Mouse (Mus musculus) forebrain, postnatal 0 days (tissue): ENCODE results near the gene Hnrnpd. TPM values are rescaled to one million over a fixed set of nuclear protein-coding genes. Genes with fewer than 3 reads are reported as not detected.

Experiments used
- ATAC-seq: fragments of 200-750 bp; cut with Nextera tagmentation; 2 replicates; pipeline ENCODE4 v1.8.0; 2017; ENCODE audit warnings: mild to moderate bottlenecking, moderate library complexity
- DNase-seq: peaks from one replicate; pipeline ENCODE4 v3.0.0-alpha.2; 2015
- H3K27ac ChIP-seq: fragments of 300-500 bp; sonication (generic); 2 replicates; pipeline ENCODE4 v1.5.1; 2014; ENCODE audit warnings: low read depth, mild to moderate bottlenecking, antibody characterized with exemption, low read length, moderate library complexity, mixed read lengths
- H3K27me3 ChIP-seq: fragments of 300-500 bp; sonication (generic); 2 replicates; pipeline ENCODE4 v1.6.1; 2014; ENCODE audit warnings: mild to moderate bottlenecking, low read length, mixed read lengths; ENCODE audit not compliant: insufficient read depth
- H3K36me3 ChIP-seq: fragments of 300-500 bp; sonication (generic); 2 replicates; pipeline ENCODE4 v1.6.1; 2014; ENCODE audit warnings: mild to moderate bottlenecking, moderate library complexity; ENCODE audit not compliant: insufficient read depth
- H3K4me1 ChIP-seq: fragments of 300-500 bp; sonication (generic); 2 replicates; pipeline ENCODE4 v1.6.1; 2014; ENCODE audit warnings: antibody characterized with exemption; ENCODE audit not compliant: insufficient read depth
- H3K4me2 ChIP-seq: fragments of 300-500 bp; sonication (generic); 2 replicates; pipeline ENCODE4 v1.6.1; 2014; ENCODE audit warnings: low read depth, mild to moderate bottlenecking, moderate library complexity
- H3K4me3 ChIP-seq: fragments of 300-500 bp; sonication (generic); 2 replicates; pipeline ENCODE4 v1.5.1; 2014; ENCODE audit warnings: low read depth, low read length, mixed read lengths
- H3K9ac ChIP-seq: fragments of 300-500 bp; sonication (generic); 2 replicates; pipeline ENCODE4 v1.6.1; 2014; ENCODE audit warnings: mild to moderate bottlenecking
- H3K9me3 ChIP-seq: fragments of 300-500 bp; sonication (generic); 2 replicates; pipeline ENCODE4 v1.6.1; 2016; ENCODE audit warnings: low read length
- CTCF ChIP-seq: sonication (generic); IDR thresholded peaks from 2 replicates; pipeline ENCODE4 v1.5.1; 2016; ENCODE audit warnings: antibody characterized with exemption, control low read depth, low read depth
- WGBS: fragments of 180-500 bp; shearing (Covaris S2); extraction: QIAGEN DNeasy Blood & Tissue Kit; methylation state at CpG from one replicate; pipeline ENCODE4 v1.1.7; 2014; 5-methylcytosine and 5-hydroxymethylcytosine counted together
- polyA plus RNA-seq: library from polyadenylated mRNA; unstranded; fragments of >200 nt; fragmentation: Nextera tagmentation; extraction: Ambion mirVana; gene quantifications from 2 replicates; pipeline ENCODE4 v1.2.1, GENCODE M21; 2015
- total RNA-seq: library from RNA; depleted of rRNA; stranded (reverse); fragments of >200 nt; gene quantifications from 2 replicates; pipeline ENCODE4 v1.2.3, GENCODE M21; 2014

The Hnrnpd gene
- total and polyA plus RNA-seq, 2 experiments from 2014 or later = 45.7 to 120 TPM

DNA sequence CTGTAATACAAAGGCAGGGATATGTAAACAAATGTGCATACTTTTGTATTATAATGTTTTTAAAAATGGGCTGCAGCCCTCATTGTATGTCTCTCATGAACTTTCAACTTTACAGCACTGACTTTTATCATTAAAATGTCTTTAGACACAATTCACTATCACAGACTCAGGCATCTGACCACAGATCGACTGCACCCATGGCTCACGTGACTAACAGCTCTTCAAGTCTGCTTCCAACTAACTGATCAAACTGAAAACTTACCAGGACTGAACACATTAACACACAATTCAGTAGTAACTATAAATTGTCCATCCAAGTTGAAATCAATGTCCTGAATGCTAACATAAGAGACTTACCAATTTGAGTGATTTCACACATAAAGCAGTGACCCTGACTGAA, 18.8 kb downstream of the Hnrnpd start:
- no peak for DNase-seq
- Histone ChIP-seq H3K27me3 (no peaks in the 10 kb centered on the region), H3K4me2 (no peak overlapping the region), H3K27ac (no peak overlapping the region), H3K9ac (no peak overlapping the region), H3K4me3 (no peak overlapping the region), H3K36me3 (peaks cover 42% of the 10 kb centered on the region), H3K4me1 (no peaks in the 10 kb centered on the region), H3K9me3 (no peaks in the 10 kb centered on the region)
- WGBS = 88% methylated on average over 2 of the region's 2 CpGs
- no peak for ATAC-seq
- TF ChIP-seq CTCF = no peak

DNA sequence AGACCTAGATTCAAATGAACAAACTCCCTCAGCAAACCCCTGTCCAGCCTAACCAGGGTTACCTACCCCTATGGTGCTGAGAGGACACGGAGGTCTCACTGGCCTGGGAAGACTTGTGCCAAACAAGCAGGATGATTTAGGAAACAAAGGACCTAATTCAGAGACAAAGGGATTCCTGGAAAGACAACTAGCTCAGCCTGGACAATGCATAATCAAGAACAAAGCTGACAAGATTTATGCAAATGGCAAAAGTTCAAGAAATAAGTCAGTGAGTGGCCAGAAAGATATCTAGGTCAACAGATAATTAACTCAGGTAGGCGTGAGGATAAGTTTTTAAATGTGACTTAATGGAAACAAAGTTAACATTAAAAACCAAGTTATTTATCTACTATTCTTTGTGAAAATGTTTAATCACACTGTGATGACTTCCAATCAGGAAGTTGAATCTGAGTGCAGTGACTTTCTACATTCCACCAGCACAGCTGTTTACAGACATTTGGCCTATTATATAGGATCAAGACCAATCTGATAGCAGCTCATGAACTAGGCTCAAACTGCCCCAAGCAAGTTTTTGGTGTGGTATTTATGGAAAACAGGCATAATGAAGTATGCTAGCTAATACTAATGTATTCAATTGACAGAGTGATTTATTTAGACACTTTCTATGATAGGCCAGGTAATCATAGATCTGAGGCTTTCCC, 19.4 kb downstream of the Hnrnpd start:
- 72% methylated on average over 2 of the region's 2 CpGs for WGBS

DNA sequence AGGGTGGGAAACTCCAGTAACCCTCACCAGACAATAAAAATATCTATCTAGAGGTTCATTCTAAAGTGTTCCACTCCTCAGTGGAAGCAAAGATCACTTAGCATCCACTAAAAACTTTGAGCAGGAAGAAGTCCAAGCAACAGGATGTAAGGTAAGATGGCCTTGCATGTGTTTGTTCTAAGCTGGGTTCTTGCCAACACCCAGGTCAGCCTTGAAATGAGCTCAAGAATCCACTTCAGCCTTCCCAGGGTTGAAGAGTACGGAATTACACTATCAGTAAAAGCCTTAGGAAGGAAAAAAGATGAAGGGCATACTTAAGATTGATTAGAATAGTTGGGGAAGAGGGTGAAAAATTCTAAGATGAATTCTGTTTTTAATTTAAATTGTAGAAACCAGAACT, 20.1 kb downstream of the Hnrnpd start:
- no peak overlapping the region for H3K9ac ChIP-seq
- H3K36me3 ChIP-seq = peaks cover 35% of the 10 kb centered on the region
- WGBS = 97% methylated on average over 1 of the region's 1 CpGs
- H3K9me3 ChIP-seq = no peaks in the 10 kb centered on the region
- no peak overlapping the region for H3K4me2 ChIP-seq
- no peak for TF ChIP-seq CTCF
- no peak overlapping the region for H3K4me3 ChIP-seq
- H3K27me3 ChIP-seq = no peaks in the 10 kb centered on the region
- no peaks in the 10 kb centered on the region for H3K4me1 ChIP-seq
- no peak for DNase-seq
- no peak for ATAC-seq
- H3K27ac ChIP-seq = no peak overlapping the region

More for the DNA sequence above, 19.4 kb downstream of the Hnrnpd start:
- no peak overlapping the region for H3K4me3 ChIP-seq
- H3K9ac ChIP-seq = no peak overlapping the region
- H3K27ac ChIP-seq = no peak overlapping the region
- no peak for TF ChIP-seq CTCF
- H3K4me1 ChIP-seq = no peaks in the 10 kb centered on the region
- H3K4me2 ChIP-seq = no peak overlapping the region
- no peaks in the 10 kb centered on the region for H3K9me3 ChIP-seq
- no peak for DNase-seq
- H3K36me3 ChIP-seq = peaks cover 40% of the 10 kb centered on the region
- ATAC-seq = no peak
- no peaks in the 10 kb centered on the region for H3K27me3 ChIP-seq

DNA sequence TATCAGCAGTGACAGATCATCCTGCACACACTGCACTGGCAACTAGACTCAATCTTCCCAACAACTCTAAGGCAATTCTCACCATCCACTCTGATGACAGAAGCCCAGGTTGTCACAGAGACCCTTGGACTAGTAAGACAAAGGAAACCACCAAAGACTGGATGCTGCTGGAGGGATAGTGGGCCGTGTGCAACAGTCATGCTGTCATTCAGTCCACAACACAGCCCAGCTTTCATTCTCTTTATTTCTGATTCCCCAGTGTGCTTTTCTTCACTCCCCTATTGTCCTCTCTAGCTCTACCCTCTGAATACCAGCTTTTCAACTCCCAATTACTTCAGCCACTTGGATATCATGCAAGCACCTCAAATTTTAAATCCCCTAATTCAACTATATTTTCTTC, 24.9 kb downstream of the Hnrnpd start:
- no peak overlapping the region for H3K4me2 ChIP-seq
- no peaks in the 10 kb centered on the region for H3K4me1 ChIP-seq
- H3K9ac ChIP-seq = no peak overlapping the region
- no peaks in the 10 kb centered on the region for H3K9me3 ChIP-seq
- ATAC-seq = peak; percentile 55
- TF ChIP-seq CTCF = no peak
- WGBS = 9% methylated on average over 1 of the region's 1 CpGs
- peaks cover 11% of the 10 kb centered on the region for H3K36me3 ChIP-seq
- no peak overlapping the region for H3K27ac ChIP-seq
- no peaks in the 10 kb centered on the region for H3K27me3 ChIP-seq
- no peak overlapping the region for H3K4me3 ChIP-seq
- no peak for DNase-seq

DNA sequence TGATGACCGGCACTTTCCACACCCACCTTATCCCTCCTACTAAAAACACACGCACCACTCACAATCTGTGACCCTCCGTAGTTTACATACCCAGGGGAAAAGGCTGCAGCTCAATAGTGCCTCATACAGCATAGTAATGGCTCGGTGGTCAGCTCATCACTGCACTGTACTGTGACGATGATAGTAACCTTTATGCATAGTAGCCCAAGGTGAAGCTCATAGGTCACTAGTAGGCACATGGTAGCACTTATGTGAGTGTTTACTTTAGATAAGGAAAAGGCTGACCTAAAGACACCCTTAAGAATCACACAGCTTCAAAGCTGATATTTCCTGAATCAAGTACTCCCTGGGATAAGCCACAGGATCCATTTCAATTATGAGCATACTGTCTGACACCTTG, 26.2 kb downstream of the Hnrnpd start:
- Histone ChIP-seq H3K4me1 (no peaks in the 10 kb centered on the region), H3K27me3 (no peaks in the 10 kb centered on the region), H3K9ac (no peak overlapping the region), H3K9me3 (no peaks in the 10 kb centered on the region), H3K36me3 (peaks cover 4% of the 10 kb centered on the region; the same call in 1 of the 2 replicates), H3K4me3 (no peak overlapping the region), H3K4me2 (no peak overlapping the region), H3K27ac (no peak overlapping the region)
- no peak for ATAC-seq
- WGBS = 97% methylated on average over 5 of the region's 5 CpGs
- DNase-seq = no peak
- no peak for TF ChIP-seq CTCF

DNA sequence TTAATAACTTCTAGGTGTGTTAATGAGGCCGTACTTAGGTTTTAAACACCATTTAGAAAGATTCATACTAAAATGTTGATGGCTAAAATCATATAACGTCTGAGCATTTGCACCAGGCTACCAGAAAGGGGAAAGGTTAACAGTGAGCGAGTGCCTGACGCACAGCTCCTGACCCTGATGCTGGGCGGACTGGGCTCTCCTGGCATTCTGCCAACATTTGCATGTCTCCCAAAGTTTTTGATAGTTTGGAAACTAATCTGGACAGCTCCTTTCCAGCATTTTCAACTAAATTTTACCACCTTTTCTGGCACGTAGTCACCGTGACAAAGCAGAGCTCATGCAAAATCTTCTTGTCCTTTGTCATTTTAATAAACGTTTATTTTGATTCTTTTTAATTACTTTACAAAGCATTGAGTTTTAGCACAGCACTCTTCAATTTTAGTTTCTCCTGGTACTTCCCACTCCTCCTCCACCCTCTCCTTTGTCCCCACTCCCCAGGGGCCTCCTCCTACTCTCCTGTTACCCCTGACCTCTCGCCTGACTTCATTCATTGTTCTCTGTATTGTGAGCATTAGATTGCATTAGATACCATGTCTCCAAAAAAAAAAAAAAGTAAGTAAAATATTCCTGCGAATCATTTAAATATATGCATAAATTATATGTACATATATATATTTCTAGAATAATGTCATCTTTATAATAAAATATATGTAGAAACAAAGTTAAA, 36.8 kb downstream of the Hnrnpd start:
- no peak overlapping the region for H3K4me2 ChIP-seq
- no peaks in the 10 kb centered on the region for H3K36me3 ChIP-seq
- no peak overlapping the region for H3K9ac ChIP-seq
- no peak for TF ChIP-seq CTCF
- no peak overlapping the region for H3K4me3 ChIP-seq
- ATAC-seq (no peak), DNase-seq (no peak)
- WGBS = 42% methylated on average over 10 of the region's 10 CpGs
- no peaks in the 10 kb centered on the region for H3K27me3 ChIP-seq
- H3K9me3 ChIP-seq = no peaks in the 10 kb centered on the region
- 0 out of 2 replicates have a peak, but pooled peaks cover 5% of the 10 kb centered on the region for H3K4me1 ChIP-seq
- H3K27ac ChIP-seq = no peak overlapping the region

DNA sequence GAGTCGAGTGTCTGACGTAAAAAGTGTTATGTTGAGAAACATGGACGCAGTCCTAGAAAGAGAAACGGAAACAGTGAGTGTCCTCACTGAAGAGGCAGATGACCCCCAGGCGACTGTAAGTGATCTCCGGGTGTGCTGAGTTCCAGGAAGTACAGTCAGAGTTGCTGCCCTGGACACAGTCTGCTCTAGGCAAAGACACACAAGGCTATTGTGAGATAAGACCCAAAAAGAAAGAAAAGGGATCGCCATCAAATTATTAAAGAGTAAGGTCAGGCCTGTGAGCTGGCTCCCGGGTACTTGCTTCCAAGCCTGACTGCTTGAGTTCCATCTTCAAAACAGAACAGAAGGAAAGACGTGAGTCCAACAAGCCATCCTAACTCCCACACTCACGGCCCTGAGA, 37.5 kb downstream of the Hnrnpd start:
- DNase-seq (no peak), ATAC-seq (no peak)
- 84% methylated on average over 10 of the region's 10 CpGs for WGBS
- Histone ChIP-seq H3K9ac (no peak overlapping the region), H3K36me3 (no peaks in the 10 kb centered on the region), H3K4me3 (no peak overlapping the region), H3K4me1 (0 out of 2 replicates have a peak, but pooled peaks cover 5% of the 10 kb centered on the region), H3K4me2 (no peak overlapping the region), H3K27ac (no peak overlapping the region), H3K9me3 (no peaks in the 10 kb centered on the region), H3K27me3 (no peaks in the 10 kb centered on the region)
- no peak for TF ChIP-seq CTCF
